Mouse (Mus musculus) spleen, adult 2 months (tissue): ENCODE results near the gene Nhsl2. TPM values are rescaled to one million over a fixed set of nuclear protein-coding genes. Genes with fewer than 3 reads are reported as not detected.
"Not testable (repeated sequence)": the region's sequence is repeated elsewhere in the genome, so short reads cannot be mapped to it uniquely, and the experiment has no call there.

Source experiments
- DNase-seq, 2 experiments: peaks; one replicate each; pipeline versions ENCODE4 v3.0.0 to v3.0.0-alpha.2; 2012 to 2021; ENCODE audit warnings: low spot score in 2 of 2, low read depth in 1 of 2
- H3K27ac ChIP-seq: fragments of 200-500 bp; 2 replicates; pipeline ENCODE4 v1.5.1; 2012; ENCODE audit warnings: low read length, inconsistent platforms; ENCODE audit not compliant: insufficient read depth
- H3K27me3 ChIP-seq: fragments of 200-500 bp; 2 replicates; pipeline ENCODE4 v1.6.1; 2012; ENCODE audit warnings: mild to moderate bottlenecking, moderate library complexity, low read length, inconsistent platforms; ENCODE audit not compliant: control insufficient read depth, insufficient read depth
- H3K36me3 ChIP-seq: fragments of 200-500 bp; 2 replicates; pipeline ENCODE4 v1.6.1; 2012; ENCODE audit warnings: mild to moderate bottlenecking, low read length, inconsistent platforms; ENCODE audit not compliant: control insufficient read depth, insufficient read depth
- H3K4me1 ChIP-seq: fragments of 200-500 bp; 2 replicates; pipeline ENCODE4 v1.6.1; 2011; ENCODE audit warnings: inconsistent platforms; ENCODE audit not compliant: control insufficient read depth, insufficient read depth, insufficient read length
- H3K4me3 ChIP-seq: fragments of 200-500 bp; 2 replicates; pipeline ENCODE4 v1.5.1; 2011; ENCODE audit warnings: mild to moderate bottlenecking, inconsistent platforms; ENCODE audit not compliant: insufficient read depth, insufficient read length; ENCODE audit errors: extremely low read depth
- CTCF ChIP-seq: fragments of 200-500 bp; IDR thresholded peaks from 2 replicates; pipeline ENCODE4 v1.5.1; 2011; ENCODE audit warnings: mild to moderate bottlenecking, inconsistent platforms; ENCODE audit not compliant: insufficient read depth, insufficient read length, insufficient replicate concordance; ENCODE audit errors: extremely low read depth
- POLR2A ChIP-seq: fragments of 200-500 bp; IDR thresholded peaks from 2 replicates; pipeline ENCODE4 v1.6.1; 2011; ENCODE audit warnings: low read depth, low read length, inconsistent platforms
- WGBS: fragments of 180-500 bp; shearing (Covaris S2); methylation state at CpG from one replicate; pipeline ENCODE4 v1.1.7; 2018; 5-methylcytosine and 5-hydroxymethylcytosine counted together
- polyA plus RNA-seq: library from polyadenylated mRNA; depleted of rRNA; stranded (reverse); fragments of >200 nt; gene quantifications from 2 replicates; pipeline ENCODE4 v1.2.3, GENCODE M21; 2012; rRNA removed

Gene Nhsl2
- polyA plus RNA-seq = 1.2 and 1.8 TPM in 2 replicates

GRCm38 (mm10) chrX:101849281-101849821 lies at the start of gene Nhsl2:
TSS of gene Nhsl2 (plus strand) at chrX:101849385.
- Histone ChIP-seq H3K36me3 (no peaks in the 10 kb centered on the region), H3K4me3 (peak within 1 kb of the TSS; percentile 27; the same call in 1 of the 2 replicates), H3K27me3 (peaks cover 6% of the 10 kb centered on the region; the same call in 1 of the 2 replicates), H3K4me1 (no peaks in the 10 kb centered on the region; the same call in 1 of the 2 replicates), H3K27ac (no peak within 1 kb of the TSS)
- TF ChIP-seq POLR2A (no peak), CTCF (no peak)
- DNase-seq = no peak
- WGBS = 37% methylated on average over 53 of the region's 58 CpGs

GRCm38 (mm10) chrX:101805512-101805911 lies 43.7 kb upstream of the Nhsl2 start:
- Histone ChIP-seq H3K36me3 (no peaks in the 10 kb centered on the region), H3K27ac (no peak overlapping the region), H3K27me3 (no peaks in the 10 kb centered on the region), H3K4me1 (no peaks in the 10 kb centered on the region), H3K4me3 (no peak overlapping the region)
- no peak for DNase-seq
- no peak for TF ChIP-seq CTCF
- TF ChIP-seq POLR2A = no peak
- 36% methylated on average over 2 of the region's 2 CpGs for WGBS

DNA sequence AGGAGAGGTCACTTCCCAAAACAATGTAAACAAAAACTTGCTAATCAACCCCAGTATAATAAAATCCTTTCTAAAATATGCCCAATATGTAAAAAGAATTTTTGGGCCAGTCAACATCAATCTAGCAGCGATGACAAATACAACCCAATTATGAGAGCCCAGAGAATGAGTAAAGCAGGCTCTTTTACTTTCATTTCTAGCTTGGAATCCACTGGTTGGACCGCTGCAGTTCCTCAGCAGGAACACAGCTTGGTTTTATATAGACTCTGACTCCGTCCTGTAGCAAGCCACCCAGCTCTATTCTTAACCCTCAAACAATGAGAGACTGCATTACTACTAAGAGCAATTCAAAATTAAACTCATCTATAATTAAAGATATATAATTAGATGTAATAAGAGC lies 37.4 kb upstream of the Nhsl2 start:
- TF ChIP-seq CTCF (no peak), POLR2A (no peak)
- Histone ChIP-seq H3K36me3 (no peaks in the 10 kb centered on the region), H3K27me3 (no peaks in the 10 kb centered on the region), H3K4me1 (no peaks in the 10 kb centered on the region), H3K4me3 (no peak overlapping the region), H3K27ac (no peak overlapping the region)
- 32% methylated on average over 3 of the region's 3 CpGs for WGBS
- no peak for DNase-seq

DNA sequence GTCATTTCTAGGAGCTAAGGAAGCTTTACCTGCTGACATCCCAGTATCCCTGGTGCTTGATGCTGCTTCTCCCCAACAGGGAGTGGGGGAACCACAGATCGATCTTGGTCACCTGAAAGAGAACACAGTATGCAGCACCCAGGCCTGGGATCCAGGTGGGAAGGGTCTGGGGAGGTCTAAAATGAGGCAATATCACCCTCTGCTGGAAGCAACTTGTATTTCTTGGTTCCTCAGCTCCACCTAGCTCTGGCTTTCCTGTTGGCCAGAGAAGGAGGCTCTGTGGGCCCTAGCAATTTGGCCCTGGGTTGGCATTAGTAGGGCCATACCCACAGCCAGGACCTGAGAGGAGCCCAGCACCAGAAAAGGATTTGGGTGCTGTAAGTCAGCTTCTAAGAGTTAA lies 30.0 kb upstream of the Nhsl2 start:
- no peak for TF ChIP-seq POLR2A
- TF ChIP-seq CTCF = no peak
- no peaks in the 10 kb centered on the region for H3K27me3 ChIP-seq
- DNase-seq = no peak
- no peaks in the 10 kb centered on the region for H3K36me3 ChIP-seq
- no peak overlapping the region for H3K4me3 ChIP-seq
- H3K27ac ChIP-seq = no peak overlapping the region
- 55% methylated on average over 1 of the region's 1 CpGs for WGBS
- no peaks in the 10 kb centered on the region for H3K4me1 ChIP-seq

DNA sequence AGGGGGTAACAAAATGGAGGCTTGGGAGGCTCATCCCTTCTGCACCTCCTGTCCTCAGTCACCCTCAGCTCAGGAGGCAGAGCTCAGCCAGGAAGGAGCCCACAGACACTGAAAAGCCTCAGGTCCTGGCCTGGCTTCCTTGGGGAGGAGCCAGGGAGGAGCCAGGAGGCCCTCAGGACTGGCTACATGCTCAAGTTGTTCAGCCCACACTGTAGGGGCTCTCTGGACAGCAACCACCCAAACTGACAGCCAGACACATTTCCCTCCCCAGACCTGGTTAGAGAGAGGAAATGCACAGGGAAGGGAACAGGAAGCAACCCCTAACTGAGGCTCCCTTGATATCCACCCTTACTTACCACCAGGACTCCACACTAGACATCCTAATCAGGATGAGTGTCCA lies 29.2 kb upstream of the Nhsl2 start:
- H3K4me1 ChIP-seq, DNase-seq, H3K4me3 ChIP-seq, H3K27ac ChIP-seq, H3K27me3 ChIP-seq, H3K36me3 ChIP-seq: not testable (repeated sequence)

- no peak overlapping the region for H3K4me3 ChIP-seq
- no peak for TF ChIP-seq CTCF
- no peak for TF ChIP-seq POLR2A
- no peak for DNase-seq
- peaks cover 6% of the 10 kb centered on the region; the same call in 1 of the 2 replicates for H3K27me3 ChIP-seq
- whole genome bisulfite sequencing = 84% methylated on average over 5 of the region's 5 CpGs
- no peaks in the 10 kb centered on the region; the same call in 1 of the 2 replicates for H3K4me1 ChIP-seq
- H3K27ac ChIP-seq = no peak overlapping the region
- H3K36me3 ChIP-seq = no peaks in the 10 kb centered on the region
These were observed 1.9 kb upstream of the Nhsl2 start for GRCm38 (mm10) chrX:101847191-101847795.

- Histone ChIP-seq H3K27ac (no peak overlapping the region), H3K4me1 (no peaks in the 10 kb centered on the region; the same call in 1 of the 2 replicates), H3K27me3 (peaks cover 6% of the 10 kb centered on the region; the same call in 1 of the 2 replicates), H3K36me3 (no peaks in the 10 kb centered on the region), H3K4me3 (peak overlapping the region; percentile 14; the same call in 1 of the 2 replicates)
- DNase-seq = no peak
- WGBS = 28% methylated on average over 59 of the region's 59 CpGs
- TF ChIP-seq POLR2A (no peak), CTCF (no peak)
These were observed 841 bp downstream of the Nhsl2 start for GRCm38 (mm10) chrX:101849901-101850551.
